Mouse (Mus musculus) naive thymus-derived CD4-positive, alpha-beta T cell, adult 2 months (primary cell): ENCODE results near the gene Polr2e.

Experiments
- DNase-seq: peaks from one replicate; pipeline ENCODE4 v3.0.0-alpha.2; 2011; ENCODE audit warnings: low read depth

The Polr2e gene

DNA sequence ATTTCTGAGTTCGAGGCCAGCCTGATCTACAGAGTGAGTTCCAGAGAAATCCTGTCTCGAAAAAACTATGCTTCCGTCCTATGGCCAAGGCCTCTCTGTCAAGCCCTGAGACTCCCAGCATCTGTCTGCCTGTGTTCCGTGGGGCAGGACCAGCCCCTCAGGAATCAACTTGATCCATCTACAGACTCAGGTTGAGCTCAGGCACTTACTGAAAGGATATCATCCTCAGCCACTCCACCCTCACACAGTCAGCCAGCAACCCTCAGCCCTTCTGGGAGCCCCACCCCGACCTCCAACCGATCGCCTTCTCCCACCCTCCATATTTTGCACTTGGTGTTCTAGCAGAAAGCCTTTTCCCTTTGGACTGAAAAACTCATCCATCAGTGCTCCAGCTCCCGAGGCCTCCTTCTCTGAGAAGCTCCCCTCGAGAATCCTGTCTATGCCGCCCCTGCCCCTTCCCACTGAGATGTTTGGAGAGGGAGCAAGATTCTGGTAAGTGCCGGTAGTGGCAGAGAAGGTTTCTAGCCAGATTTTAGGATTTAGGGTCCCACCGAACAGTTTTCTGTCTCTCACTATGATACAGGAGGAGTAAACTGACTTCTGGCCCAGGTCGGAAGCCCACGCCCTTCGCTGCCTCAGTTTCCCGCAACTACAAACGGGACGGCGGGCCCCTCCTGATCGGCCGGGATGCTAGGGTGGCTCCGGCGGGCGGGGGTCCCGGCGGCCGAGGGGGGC is 51.7 kb downstream of the Polr2e start:
- DNase-seq: peak; percentile 44

DNA sequence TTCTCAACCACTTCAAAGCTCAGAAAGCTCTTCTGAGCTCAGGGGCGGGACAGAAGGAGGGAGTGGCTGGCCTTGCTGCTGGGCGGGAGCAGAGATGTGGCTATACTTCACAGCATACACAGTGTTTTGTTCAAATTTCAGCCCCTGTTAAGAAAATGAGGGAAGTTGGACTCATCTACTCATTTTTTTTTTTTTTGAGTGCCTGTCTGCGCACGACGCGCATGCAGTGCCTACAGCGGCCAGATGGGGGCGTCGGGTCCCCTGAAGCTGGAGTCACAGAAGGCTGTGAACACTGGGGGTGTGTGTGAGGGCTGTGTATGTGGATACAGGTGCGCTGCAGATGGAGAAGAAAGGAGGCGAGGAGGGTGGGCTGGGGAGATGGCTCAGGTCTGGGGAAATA is 52.6 kb downstream of the Polr2e start:
- peak; percentile 96 for DNase-seq

GRCm38 (mm10) chr10:79986232-79986878 is 53.2 kb downstream of the Polr2e start:
- no peak for DNase-seq
